Mouse (Mus musculus) right cerebral cortex, adult 18-20 months (tissue): ENCODE results near the gene Tubgcp3.
"Not testable (repeated sequence)": the region's sequence is repeated elsewhere in the genome, so short reads cannot be mapped to it uniquely, and the experiment has no call there.

Source experiments
- DNase-seq: peaks from one replicate; pipeline ENCODE4 v3.0.0; 2022; ENCODE audit warnings: mixed read lengths

Tubgcp3 gene

GRCm38 (mm10) chr8:12638446-12638845 lies 33.6 kb downstream of the Tubgcp3 start:
- peak; percentile 52 for DNase-seq

GRCm38 (mm10) chr8:12635366-12635765 lies 36.7 kb downstream of the Tubgcp3 start:
- DNase-seq: no peak

- DNase-seq: peak; percentile 28
Measured at GRCm38 (mm10) chr8:12629079-12629478, 43.0 kb downstream of the Tubgcp3 start.

GRCm38 (mm10) chr8:12625890-12626289 lies 46.2 kb downstream of the Tubgcp3 start:
- no peak for DNase-seq

- DNase-seq: peak; percentile 73
Measured at GRCm38 (mm10) chr8:12621550-12622222, 50.4 kb downstream of the Tubgcp3 start.

- not testable (repeated sequence) for DNase-seq
Measured at GRCm38 (mm10) chr8:12617369-12617768, 54.7 kb downstream of the Tubgcp3 start.

- no peak for DNase-seq
Measured at GRCm38 (mm10) chr8:12613201-12613600, 58.8 kb downstream of the Tubgcp3 start.

- DNase-seq: no peak
Measured at GRCm38 (mm10) chr8:12609752-12610449, 62.1 kb downstream of the Tubgcp3 start.

- no peak for DNase-seq
Measured at GRCm38 (mm10) chr8:12608810-12609209, 63.2 kb downstream of the Tubgcp3 start.

GRCm38 (mm10) chr8:12607223-12607622 lies 64.8 kb downstream of the Tubgcp3 start:
- peak; percentile 82 for DNase-seq

GRCm38 (mm10) chr8:12583785-12584184 lies 88.3 kb downstream of the Tubgcp3 start:
- DNase-seq: no peak

- not testable (repeated sequence) for DNase-seq
Measured at GRCm38 (mm10) chr8:12579339-12579999, 92.6 kb downstream of the Tubgcp3 start.

GRCm38 (mm10) chr8:12576739-12577138 lies 95.3 kb downstream of the Tubgcp3 start:
- no peak for DNase-seq

GRCm38 (mm10) chr8:12576003-12576402 lies 96.0 kb downstream of the Tubgcp3 start:
- no peak for DNase-seq

GRCm38 (mm10) chr8:12572814-12573534 lies 99.1 kb downstream of the Tubgcp3 start, which contains the start of gene Spaca7:
Gene Spaca7 (plus strand): TSS chr8:12573029.
- no peak for DNase-seq

- no peak for DNase-seq
Measured at GRCm38 (mm10) chr8:12566509-12566908, 105.5 kb downstream of the Tubgcp3 start.

- no peak for DNase-seq
Measured at GRCm38 (mm10) chr8:12565488-12565887, 106.6 kb downstream of the Tubgcp3 start.

GRCm38 (mm10) chr8:12564307-12564706 lies 107.7 kb downstream of the Tubgcp3 start:
- peak; percentile 43 for DNase-seq
